Mouse (Mus musculus) forebrain, embryonic 13.5 days (tissue): ENCODE measurements at regions not wholly inside any gene's neighbourhood (a gene's known extent, or its start where the extent isn't known, plus 50 kb on each side); places are given as distances from the start of the nearest gene placed in this dataset.

Source experiments
- ATAC-seq: fragments of 200-750 bp; cut with Nextera tagmentation; 2 replicates; pipeline ENCODE4 v1.8.0; 2017
- H3K27ac ChIP-seq: fragments of 300-500 bp; sonication (generic); 2 replicates; pipeline ENCODE4 v1.5.1; 2015; ENCODE audit warnings: inconsistent platforms, mild to moderate bottlenecking, moderate library complexity
- H3K27me3 ChIP-seq: fragments of 300-500 bp; sonication (generic); 2 replicates; pipeline ENCODE4 v1.6.1; 2015; ENCODE audit warnings: mild to moderate bottlenecking, inconsistent platforms
- H3K36me3 ChIP-seq: fragments of 300-500 bp; sonication (generic); 2 replicates; pipeline ENCODE4 v1.6.1; 2015; ENCODE audit warnings: mild to moderate bottlenecking, inconsistent platforms; ENCODE audit not compliant: poor library complexity, severe bottlenecking
- H3K4me1 ChIP-seq: fragments of 300-500 bp; sonication (generic); 2 replicates; pipeline ENCODE4 v1.6.1; 2015; ENCODE audit warnings: inconsistent platforms
- H3K4me2 ChIP-seq: fragments of 300-500 bp; sonication (generic); 2 replicates; pipeline ENCODE4 v1.6.1; 2015; ENCODE audit warnings: inconsistent platforms, mild to moderate bottlenecking, moderate library complexity
- H3K4me3 ChIP-seq: fragments of 300-500 bp; sonication (generic); 2 replicates; pipeline ENCODE4 v1.5.1; 2015; ENCODE audit warnings: mild to moderate bottlenecking, inconsistent platforms
- H3K9ac ChIP-seq: fragments of 300-500 bp; sonication (generic); 2 replicates; pipeline ENCODE4 v1.6.1; 2015; ENCODE audit warnings: mild to moderate bottlenecking, inconsistent platforms
- H3K9me3 ChIP-seq: fragments of 300-500 bp; sonication (generic); replicated peaks from 2 replicates; pipeline ENCODE4 v1.6.1; 2016; ENCODE audit warnings: inconsistent platforms
- WGBS: fragments of 180-500 bp; shearing (Covaris S2); methylation state at CpG from one replicate; pipeline ENCODE4 v1.1.7; 2015; 5-methylcytosine and 5-hydroxymethylcytosine counted together

DNA sequence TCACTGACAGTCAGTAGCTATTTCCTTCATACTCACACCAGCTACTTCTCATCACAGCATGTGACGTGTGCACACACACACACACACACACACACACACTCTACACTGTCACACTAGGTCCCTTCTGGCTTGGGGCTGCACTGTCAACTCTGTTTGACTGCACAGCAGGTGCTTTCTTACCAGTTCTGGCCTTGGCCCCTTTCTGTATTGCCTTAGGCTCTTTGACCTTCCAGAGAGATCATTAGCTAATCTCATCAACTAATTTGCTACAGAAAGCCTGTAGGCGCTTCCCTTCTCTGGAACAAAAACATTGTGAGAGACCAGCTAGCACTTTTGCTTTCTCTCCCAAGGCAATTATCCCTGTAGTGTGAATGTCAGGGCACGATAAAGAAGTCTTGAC is 334.4 kb downstream of the Mllt3 start:
- no peak for ATAC-seq

DNA sequence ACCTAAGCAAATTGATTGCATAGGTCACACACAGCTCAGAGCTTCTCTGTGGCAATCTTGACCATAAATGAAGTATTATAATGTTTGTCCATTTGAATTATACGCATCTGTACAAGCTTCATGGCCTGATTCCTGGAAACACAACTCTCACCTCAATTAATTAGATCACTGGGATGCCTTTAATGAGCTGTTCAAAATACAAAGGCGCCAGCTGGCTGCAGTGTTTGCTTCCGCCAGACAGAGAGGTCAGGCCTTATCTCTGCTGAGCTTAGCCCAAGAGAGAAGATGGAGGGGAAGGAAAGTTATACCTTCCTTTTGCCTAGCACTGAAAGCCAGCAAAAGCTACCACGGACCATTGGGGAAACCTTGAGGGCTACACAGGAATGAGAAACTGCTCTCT is 336.2 kb downstream of the Mllt3 start:
- H3K4me3 ChIP-seq, result no peak overlapping the region
- H3K9me3 ChIP-seq, result no peaks in the 10 kb centered on the region
- H3K9ac ChIP-seq, result no peak overlapping the region
- no peaks in the 10 kb centered on the region for H3K27me3 ChIP-seq
- no peaks in the 10 kb centered on the region for H3K36me3 ChIP-seq
- H3K4me1 ChIP-seq, result peaks cover 4% of the 10 kb centered on the region; the same call in 1 of the 2 replicates
- no peak for ATAC-seq
- H3K4me2 ChIP-seq, result no peak overlapping the region
- 54% methylated on average over 4 of the region's 4 CpGs for WGBS
- no peak overlapping the region for H3K27ac ChIP-seq

More for the DNA sequence above, 334.4 kb downstream of the Mllt3 start:
- Histone ChIP-seq H3K4me2 (no peak overlapping the region), H3K27me3 (no peaks in the 10 kb centered on the region), H3K4me1 (peaks cover 9% of the 10 kb centered on the region), H3K9me3 (no peaks in the 10 kb centered on the region), H3K4me3 (no peak overlapping the region), H3K27ac (no peak overlapping the region), H3K36me3 (no peaks in the 10 kb centered on the region), H3K9ac (no peak overlapping the region)
- 23% methylated on average over 3 of the region's 3 CpGs for WGBS

DNA sequence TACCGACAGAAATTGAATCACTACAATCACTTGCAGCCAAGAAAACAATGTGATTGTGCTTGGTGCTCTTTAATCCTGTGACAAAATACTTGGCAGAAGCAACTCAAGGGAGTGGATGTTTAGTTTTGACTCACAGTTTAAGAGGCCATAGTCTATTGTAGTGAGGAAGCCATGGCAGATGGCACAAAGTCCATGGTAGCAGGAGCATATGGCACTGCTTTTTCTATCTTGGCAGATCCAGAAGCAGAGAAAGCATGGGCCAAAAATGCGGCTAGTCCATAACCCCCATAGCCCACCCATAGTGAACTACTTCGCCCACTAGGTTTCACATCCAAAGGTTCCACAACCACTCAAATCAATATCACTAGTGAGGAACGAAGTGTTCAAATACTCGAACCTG is 337.4 kb downstream of the Mllt3 start:
- no peak overlapping the region for H3K9ac ChIP-seq
- H3K36me3 ChIP-seq, result no peaks in the 10 kb centered on the region
- no peak overlapping the region for H3K4me2 ChIP-seq
- no peaks in the 10 kb centered on the region for H3K27me3 ChIP-seq
- 88% methylated on average over 5 of the region's 5 CpGs for WGBS
- ATAC-seq, result no peak
- H3K27ac ChIP-seq, result no peak overlapping the region
- H3K9me3 ChIP-seq, result no peaks in the 10 kb centered on the region
- peaks cover 4% of the 10 kb centered on the region; the same call in 1 of the 2 replicates for H3K4me1 ChIP-seq
- no peak overlapping the region for H3K4me3 ChIP-seq

DNA sequence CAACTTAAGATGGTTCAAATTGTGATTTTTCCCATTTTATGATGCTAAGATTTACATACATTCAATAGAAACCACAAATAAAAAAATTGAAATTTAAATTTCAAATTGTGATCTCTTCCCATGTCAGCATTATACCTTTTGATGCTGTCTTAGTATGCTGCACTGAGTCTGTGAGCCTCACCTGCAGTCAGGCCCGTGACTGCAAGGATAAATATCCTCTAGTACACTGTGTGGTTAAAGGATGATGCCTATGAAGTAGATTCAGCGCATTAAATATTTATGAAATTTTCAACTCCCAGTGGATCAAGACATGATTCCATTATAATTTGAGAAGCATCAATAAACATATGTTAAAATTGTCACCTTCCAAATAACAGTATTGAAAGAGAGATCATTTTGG is 340.4 kb downstream of the Mllt3 start:
- no peaks in the 10 kb centered on the region for H3K9me3 ChIP-seq
- ATAC-seq, result no peak
- H3K36me3 ChIP-seq, result no peaks in the 10 kb centered on the region
- H3K4me1 ChIP-seq, result no peaks in the 10 kb centered on the region
- no peak overlapping the region for H3K27ac ChIP-seq
- 94% methylated on average over 2 of the region's 2 CpGs for WGBS
- no peak overlapping the region for H3K9ac ChIP-seq
- H3K4me2 ChIP-seq, result no peak overlapping the region
- no peaks in the 10 kb centered on the region for H3K27me3 ChIP-seq
- H3K4me3 ChIP-seq, result no peak overlapping the region

DNA sequence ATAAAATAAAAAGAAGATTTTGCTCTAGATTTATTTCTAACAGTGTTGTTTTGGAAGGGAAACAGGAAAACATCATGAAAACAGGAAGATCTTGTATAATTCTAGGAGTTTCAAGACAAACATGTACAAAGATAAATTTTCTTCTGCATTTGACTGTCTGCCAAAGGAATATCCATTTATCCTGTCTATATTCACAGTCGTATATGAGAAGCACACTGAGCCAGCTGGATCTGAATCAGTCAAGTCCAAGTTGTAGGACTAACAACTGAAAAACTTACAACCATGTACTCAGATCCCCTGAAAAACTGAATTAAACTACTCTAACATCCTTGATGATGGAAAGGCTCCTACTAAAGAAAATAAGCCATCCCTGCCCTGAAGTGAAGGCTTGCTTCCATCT is 348.2 kb downstream of the Mllt3 start:
- Histone ChIP-seq H3K4me1 (no peaks in the 10 kb centered on the region), H3K4me3 (no peak overlapping the region), H3K36me3 (no peaks in the 10 kb centered on the region), H3K27ac (no peak overlapping the region), H3K9ac (no peak overlapping the region), H3K4me2 (no peak overlapping the region), H3K27me3 (no peaks in the 10 kb centered on the region), H3K9me3 (no peaks in the 10 kb centered on the region)
- 89% methylated on average over 1 of the region's 1 CpGs for WGBS
- no peak for ATAC-seq

DNA sequence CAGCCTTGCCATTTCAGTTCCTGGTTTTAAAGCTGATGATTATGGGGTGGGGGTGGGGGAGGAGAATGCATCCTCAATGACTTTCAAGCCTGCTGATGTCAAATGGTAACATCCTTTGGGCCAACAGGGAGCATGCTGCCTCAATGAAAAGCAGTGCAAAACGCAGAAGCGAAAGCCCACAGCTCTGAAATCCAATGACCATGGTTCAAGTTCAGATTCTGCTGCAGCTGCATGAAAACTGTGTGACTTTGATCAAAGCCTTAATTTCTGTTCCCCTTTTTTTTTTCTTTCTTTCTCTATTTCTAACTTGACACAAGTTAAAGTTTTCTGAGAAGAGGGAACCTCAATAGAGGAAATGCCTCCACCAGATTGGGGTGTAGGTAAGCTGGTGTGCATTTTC is 350.4 kb downstream of the Mllt3 start:
- Histone ChIP-seq H3K27ac (no peak overlapping the region), H3K4me1 (no peaks in the 10 kb centered on the region), H3K9ac (no peak overlapping the region), H3K27me3 (no peaks in the 10 kb centered on the region), H3K4me3 (no peak overlapping the region), H3K9me3 (no peaks in the 10 kb centered on the region), H3K36me3 (no peaks in the 10 kb centered on the region), H3K4me2 (no peak overlapping the region)
- no peak for ATAC-seq
- 91% methylated on average over 2 of the region's 2 CpGs for WGBS

DNA sequence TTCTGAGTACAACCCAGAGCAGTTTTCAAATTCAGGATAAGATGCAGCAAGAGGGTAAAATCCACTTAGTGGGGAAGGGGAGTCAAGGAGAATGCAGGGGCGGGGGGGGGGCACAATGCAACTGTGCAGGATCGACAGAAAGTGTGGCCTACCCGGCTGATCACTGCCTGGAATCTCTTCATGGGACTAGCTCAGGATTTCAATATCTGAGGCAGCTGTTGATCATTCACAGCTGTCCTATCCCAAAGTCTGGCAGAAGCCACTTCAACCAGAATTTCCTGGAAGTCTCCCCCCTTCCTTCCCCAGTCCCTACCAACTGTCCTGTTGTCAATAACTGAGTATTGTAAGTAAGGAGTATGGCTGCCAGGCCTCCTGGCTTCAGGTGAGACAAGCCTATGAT is 362.1 kb downstream of the Mllt3 start:
- Histone ChIP-seq H3K36me3 (no peaks in the 10 kb centered on the region), H3K4me1 (peaks cover 3% of the 10 kb centered on the region; the same call in 1 of the 2 replicates), H3K9ac (no peak overlapping the region), H3K27ac (no peak overlapping the region), H3K27me3 (no peaks in the 10 kb centered on the region), H3K4me2 (no peak overlapping the region), H3K9me3 (no peaks in the 10 kb centered on the region), H3K4me3 (no peak overlapping the region)
- no peak for ATAC-seq
- 72% methylated on average over 3 of the region's 3 CpGs for WGBS

DNA sequence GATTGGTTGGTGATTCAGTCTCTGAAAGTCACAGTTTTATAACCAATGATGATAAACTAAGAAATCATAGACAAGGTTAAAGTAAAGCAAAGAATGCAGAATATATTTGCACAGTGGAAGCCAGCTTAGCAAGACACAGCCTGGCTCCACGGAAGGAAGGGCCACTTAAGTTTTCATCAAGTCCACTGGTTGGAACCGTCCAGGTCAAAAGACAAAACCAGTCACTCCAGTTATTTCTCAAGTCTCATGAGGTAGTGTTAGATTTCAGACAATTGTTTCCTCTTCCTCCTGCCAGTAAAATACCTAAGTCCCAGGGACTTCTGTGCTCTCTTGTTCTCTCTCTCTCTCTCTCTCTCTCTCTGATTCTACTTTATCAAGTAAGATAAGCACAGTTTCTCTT is 363.0 kb downstream of the Mllt3 start:
- ATAC-seq, result no peak
- Histone ChIP-seq H3K9ac (no peak overlapping the region), H3K27me3 (no peaks in the 10 kb centered on the region), H3K4me1 (peaks cover 3% of the 10 kb centered on the region; the same call in 1 of the 2 replicates), H3K9me3 (no peaks in the 10 kb centered on the region), H3K4me3 (no peak overlapping the region), H3K36me3 (no peaks in the 10 kb centered on the region), H3K27ac (no peak overlapping the region), H3K4me2 (no peak overlapping the region)
- 80% methylated on average over 2 of the region's 2 CpGs for WGBS

DNA sequence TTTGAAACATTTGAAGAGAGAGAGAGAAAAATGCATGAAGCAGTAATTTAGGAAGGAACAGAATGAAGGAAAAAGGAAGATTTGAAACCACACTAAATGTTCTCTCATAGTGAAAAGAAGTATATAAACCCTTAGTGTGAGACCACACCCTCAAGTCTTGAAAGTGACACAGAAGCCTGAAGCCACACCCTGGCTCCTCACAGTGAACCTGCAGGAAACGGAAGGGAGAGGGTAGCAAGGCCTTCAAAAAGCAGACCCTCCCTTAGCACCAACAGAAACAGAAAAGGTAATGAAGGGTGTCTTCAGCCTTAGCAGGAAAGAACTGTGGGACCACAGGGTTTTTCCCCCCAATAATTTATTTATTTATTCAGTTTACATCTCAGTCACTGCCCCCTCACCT is 363.7 kb downstream of the Mllt3 start:
- H3K27me3 ChIP-seq, result no peaks in the 10 kb centered on the region
- H3K9me3 ChIP-seq, result no peaks in the 10 kb centered on the region
- no peak overlapping the region for H3K4me3 ChIP-seq
- ATAC-seq, result no peak
- H3K4me2 ChIP-seq, result no peak overlapping the region
- peaks cover 3% of the 10 kb centered on the region; the same call in 1 of the 2 replicates for H3K4me1 ChIP-seq
- no peak overlapping the region for H3K9ac ChIP-seq
- H3K36me3 ChIP-seq, result no peaks in the 10 kb centered on the region
- 79% methylated on average over 1 of the region's 1 CpGs for WGBS
- H3K27ac ChIP-seq, result no peak overlapping the region

DNA sequence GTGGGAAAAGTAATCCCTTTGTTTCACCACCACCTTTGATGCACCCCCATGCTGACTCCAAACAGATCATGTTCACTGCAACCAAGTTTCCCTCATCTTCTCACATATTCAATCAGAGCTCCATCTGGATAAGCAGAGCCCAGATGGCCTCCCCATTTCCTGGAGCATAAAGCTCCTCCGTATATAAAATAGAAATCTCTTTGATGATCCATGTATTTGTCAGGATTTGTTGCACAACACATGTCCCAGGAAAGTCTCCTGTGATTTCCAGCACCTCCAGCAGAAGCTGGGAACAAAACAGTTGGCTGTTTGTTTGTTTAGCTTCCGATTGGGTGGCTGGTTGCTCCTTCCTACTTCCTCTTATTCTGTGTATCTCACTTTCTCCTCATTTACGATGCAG is 364.9 kb downstream of the Mllt3 start:
- 61% methylated on average over 3 of the region's 3 CpGs for WGBS
- Histone ChIP-seq H3K27me3 (no peaks in the 10 kb centered on the region), H3K36me3 (no peaks in the 10 kb centered on the region), H3K9ac (no peak overlapping the region), H3K4me1 (peaks cover 3% of the 10 kb centered on the region; the same call in 1 of the 2 replicates), H3K4me2 (no peak overlapping the region), H3K4me3 (no peak overlapping the region), H3K9me3 (no peaks in the 10 kb centered on the region), H3K27ac (peak overlapping the region; percentile 27; the same call in 1 of the 2 replicates)
- peak; percentile 67; the same call in 1 of the 2 replicates for ATAC-seq

DNA sequence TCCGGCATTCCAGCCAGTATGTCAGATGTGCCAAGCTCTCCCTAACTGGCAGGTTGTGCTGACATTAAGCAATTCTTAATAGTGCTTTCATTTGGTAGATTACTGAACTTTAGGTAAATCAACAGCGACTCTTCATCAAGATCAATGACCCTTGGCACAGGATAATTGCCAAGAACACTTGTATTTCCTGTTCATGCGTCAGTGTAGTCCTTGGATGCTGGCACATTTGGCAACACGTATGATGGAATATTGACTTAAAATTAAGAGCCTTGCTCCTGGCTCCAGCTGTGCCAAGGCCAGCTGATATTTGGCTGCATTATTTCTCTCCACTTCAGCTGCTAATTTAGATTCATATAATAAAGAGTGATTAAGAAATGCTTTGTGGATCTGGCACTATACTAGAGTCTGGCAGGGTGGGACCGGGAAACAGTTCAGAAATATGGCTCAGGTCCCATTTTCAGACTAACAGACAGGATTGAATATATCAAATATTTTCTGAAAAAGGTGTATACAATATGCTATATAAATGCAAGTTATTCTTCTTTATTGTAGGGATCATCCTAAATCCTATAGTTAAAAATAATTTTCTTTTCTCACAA is 365.5 kb downstream of the Mllt3 start:
- peak; percentile 58; the same call in 1 of the 2 replicates for ATAC-seq
- 81% methylated on average over 5 of the region's 5 CpGs for WGBS
- H3K27ac ChIP-seq, result no peak overlapping the region

DNA sequence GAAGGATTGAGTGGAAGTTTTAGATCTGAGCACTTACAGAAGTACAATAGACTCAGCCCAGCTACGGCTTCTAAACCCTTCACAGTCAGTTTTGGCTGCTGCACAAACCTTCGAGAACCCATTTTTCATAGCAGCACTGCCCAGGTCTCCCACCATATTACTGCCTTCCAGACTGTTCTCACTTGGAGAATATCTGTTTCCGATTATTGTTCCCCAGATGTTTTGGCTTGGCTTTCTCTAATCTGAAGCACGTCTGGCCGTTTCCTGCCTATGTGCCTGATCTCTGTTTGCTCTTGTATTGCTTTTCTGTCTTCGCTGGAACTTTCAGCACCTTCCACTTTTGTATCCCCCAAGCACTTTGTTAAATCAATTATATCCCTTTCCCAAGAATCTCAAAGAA is 368.0 kb downstream of the Mllt3 start:
- 88% methylated on average over 6 of the region's 6 CpGs for WGBS
- H3K36me3 ChIP-seq, result no peaks in the 10 kb centered on the region
- ATAC-seq, result no peak
- no peaks in the 10 kb centered on the region for H3K9me3 ChIP-seq
- no peak overlapping the region for H3K4me2 ChIP-seq
- H3K4me3 ChIP-seq, result no peak overlapping the region
- no peak overlapping the region for H3K27ac ChIP-seq
- peaks cover 3% of the 10 kb centered on the region; the same call in 1 of the 2 replicates for H3K4me1 ChIP-seq
- no peak overlapping the region for H3K9ac ChIP-seq
- no peaks in the 10 kb centered on the region for H3K27me3 ChIP-seq

More for the DNA sequence above, 365.5 kb downstream of the Mllt3 start:
- H3K27me3 ChIP-seq, result no peaks in the 10 kb centered on the region
- H3K9ac ChIP-seq, result no peak overlapping the region
- H3K4me1 ChIP-seq, result peaks cover 3% of the 10 kb centered on the region; the same call in 1 of the 2 replicates
- no peaks in the 10 kb centered on the region for H3K36me3 ChIP-seq
- no peak overlapping the region for H3K4me2 ChIP-seq
- no peak overlapping the region for H3K4me3 ChIP-seq
- no peaks in the 10 kb centered on the region for H3K9me3 ChIP-seq

DNA sequence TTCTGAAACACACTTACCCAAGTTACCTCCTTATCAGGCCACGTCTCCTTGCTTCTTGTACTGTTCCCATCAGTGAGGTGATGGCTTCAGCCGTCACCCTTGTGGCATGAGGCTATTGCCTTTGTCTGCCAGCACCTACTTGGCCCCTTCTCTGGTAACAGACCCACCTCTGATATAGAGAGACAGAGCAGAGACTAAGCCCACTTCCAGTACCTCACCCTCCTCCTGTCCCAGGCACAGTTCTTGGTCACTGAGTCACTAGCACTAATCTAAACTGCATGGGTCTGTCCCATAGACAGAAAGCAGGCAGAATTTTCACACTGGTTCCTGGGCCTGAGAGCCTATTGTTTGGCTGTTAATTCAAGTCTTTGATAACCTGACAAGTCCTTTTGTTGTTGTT is 370.3 kb downstream of the Mllt3 start:
- H3K9ac ChIP-seq, result no peak overlapping the region
- peaks cover 8% of the 10 kb centered on the region for H3K4me1 ChIP-seq
- no peaks in the 10 kb centered on the region for H3K27me3 ChIP-seq
- no peak overlapping the region for H3K4me2 ChIP-seq
- no peak overlapping the region for H3K4me3 ChIP-seq
- 73% methylated on average over 2 of the region's 2 CpGs for WGBS
- H3K27ac ChIP-seq, result no peak overlapping the region
- H3K36me3 ChIP-seq, result no peaks in the 10 kb centered on the region
- H3K9me3 ChIP-seq, result no peaks in the 10 kb centered on the region
- ATAC-seq, result no peak
